Mouse (Mus musculus): ENCODE data around the gene Rps11.
"Not testable (repeated sequence)": the region's sequence is repeated elsewhere in the genome, so short reads cannot be mapped to it uniquely, and the experiment has no call there.

Rps11 gene

DNA sequence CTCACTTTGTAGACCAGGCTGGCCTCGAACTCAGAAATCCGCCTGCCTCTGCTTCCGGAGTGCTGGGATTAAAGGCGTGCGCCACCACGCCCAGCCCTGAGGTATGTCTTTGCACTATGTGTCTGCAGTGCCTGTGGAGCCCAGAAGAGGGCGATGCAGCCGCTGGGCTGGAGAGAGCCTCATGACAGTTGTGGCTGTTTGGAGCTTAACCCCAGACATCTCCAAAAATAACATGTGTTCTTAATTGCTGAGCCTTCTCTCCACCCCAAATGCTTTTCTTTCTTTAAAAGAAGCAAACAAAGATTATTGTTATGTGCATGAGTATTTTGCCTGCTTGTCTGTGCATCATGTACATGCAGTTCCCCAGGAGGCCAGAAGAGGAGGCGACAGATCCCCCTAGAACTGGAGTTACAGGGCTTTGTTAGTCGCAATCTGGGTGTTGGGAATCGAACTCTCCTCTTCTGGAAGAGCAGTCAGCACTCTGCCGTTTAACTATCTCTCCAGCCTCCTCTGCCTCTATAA lies 30.8 kb upstream of the Rps11 start:
- ATAC-seq (ENCODE audit: insufficient number of reproducible peaks, low FRiP score, low TSS enrichment): no peak

DNA sequence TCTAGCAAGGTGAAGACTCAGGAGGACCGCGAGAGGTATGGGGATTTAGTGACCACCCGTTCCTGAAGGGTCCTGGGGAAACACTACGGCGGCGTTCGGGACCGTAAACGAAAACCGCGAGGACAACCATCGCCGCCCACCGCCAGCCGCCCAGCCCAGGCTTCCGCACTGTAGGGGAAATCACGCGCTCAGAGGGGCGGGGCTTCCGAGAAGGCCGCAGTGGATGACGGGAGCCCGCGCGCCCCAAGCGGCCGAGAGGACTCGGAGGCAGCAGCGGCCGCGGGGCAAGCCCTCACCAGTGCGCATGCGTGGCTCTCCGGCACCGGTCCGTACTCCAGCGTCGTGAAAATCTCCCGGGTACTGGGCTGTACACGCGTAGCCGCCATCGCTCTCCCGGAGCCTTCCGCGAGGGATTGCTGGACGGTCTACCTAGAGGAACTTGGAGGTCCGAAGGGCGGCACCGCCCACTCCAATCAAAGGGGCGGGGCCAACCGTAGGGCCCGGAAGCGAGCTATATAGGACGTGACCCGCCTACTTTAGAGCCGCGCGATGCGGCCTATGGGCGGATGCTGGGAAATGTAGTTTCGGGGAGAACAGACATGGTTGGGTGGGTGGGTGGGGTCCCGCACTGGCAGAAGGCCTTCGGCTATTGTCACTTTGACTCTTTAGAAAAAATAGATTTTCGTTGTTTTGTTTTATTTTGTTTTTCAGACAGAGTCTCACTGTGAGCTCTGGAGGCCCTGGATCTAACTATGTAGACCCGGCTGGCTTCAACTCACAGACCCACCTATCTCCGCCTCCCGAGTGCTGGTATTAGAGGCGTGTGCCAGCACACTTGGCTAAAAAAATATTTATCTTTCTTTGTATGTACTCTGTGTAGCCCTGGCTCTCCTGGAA lies 30.1 kb upstream of the Rps11 start, which contains the start of the genes Pih1d1 and Aldh16a1:
Gene Pih1d1 (plus strand): TSS at position 208 of the 897 bp plus-strand sequence.
Gene Aldh16a1 (minus strand): TSS at position 489 of the 897 bp plus-strand sequence.
- ATAC-seq (ENCODE audit: insufficient number of reproducible peaks, low FRiP score, low TSS enrichment): peak; percentile 84

DNA sequence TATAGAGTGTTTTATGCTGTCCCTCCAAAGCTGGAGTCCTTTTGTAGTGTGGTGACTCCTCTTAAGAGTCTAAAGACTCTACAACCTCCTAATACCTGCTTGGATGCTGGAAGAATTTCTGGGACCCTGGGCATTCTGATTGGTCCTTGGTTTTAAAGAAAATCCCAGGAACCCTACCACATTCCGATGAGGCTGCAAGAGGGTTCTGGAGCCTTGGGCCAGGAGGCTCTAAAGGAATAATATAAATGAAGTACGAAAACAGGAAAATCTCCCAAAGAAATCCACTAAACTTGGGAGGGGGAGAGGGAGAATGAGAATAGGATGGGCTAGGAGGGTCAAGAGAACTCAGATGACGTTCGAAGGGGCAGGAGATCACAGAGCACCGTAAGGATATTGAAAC lies 29.3 kb upstream of the Rps11 start:
- ATAC-seq (ENCODE audit: insufficient number of reproducible peaks, low FRiP score, low TSS enrichment): no peak

DNA sequence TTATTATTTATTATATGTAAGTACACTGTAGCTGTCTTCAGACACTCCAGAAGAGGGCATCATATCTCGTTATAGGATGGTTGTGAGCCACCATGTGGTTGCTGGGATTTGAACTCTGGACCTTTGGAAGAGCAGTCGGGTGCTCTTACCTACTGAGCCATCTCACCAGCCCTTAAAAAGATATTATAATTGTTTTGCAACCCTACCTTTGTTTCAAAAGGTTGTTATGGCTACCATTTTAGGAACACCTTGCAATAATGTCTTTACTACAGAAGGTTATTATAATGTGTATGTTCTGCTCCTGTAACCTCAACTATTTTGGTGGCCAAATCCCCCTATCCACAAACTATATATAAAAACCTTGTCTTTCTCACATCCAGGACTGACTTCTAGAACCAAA lies 28.8 kb upstream of the Rps11 start:
- not testable (repeated sequence) for ATAC-seq (ENCODE audit: insufficient number of reproducible peaks, low FRiP score, low TSS enrichment)

DNA sequence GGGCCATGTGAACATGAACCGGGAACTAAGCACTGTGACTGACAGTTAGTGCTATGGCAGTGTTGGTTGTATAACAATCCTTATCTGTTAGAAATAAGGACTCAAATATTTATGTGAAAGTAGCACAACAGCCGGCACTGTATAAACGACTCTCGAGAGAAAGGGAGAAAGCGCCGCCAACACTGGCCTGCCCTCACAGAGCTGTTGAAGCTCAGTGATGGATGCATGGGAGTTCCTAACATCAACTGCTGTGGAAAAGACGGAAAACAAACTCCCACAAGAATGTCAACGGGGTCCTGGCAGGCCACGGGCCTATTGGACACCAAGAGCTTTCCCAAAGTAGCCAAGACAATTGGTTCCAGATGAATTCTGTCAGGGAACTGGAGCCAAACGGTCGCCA lies 27.1 kb upstream of the Rps11 start:
- no peak for ATAC-seq (ENCODE audit: insufficient number of reproducible peaks, low FRiP score, low TSS enrichment)

DNA sequence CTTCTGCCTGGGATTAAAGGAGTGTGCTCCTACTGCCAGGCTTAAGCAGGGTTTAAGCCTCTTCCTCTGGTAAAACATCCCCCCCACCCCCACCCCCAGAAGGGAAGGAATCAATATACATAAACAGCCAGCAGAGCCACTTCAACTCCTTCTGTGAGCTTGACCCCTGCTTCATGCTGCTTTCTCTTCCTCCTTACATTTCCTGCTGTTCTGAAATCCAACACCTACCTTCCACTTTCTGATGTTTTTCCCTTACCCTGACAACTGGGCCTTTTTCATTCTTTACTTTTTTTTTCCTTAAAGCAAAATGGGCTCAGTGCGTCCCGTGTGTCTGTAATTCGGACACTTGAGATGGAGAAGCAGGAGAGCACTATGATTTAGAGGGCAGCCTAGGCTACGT lies 26.1 kb upstream of the Rps11 start:
- no peak for ATAC-seq (ENCODE audit: insufficient number of reproducible peaks, low FRiP score, low TSS enrichment)

DNA sequence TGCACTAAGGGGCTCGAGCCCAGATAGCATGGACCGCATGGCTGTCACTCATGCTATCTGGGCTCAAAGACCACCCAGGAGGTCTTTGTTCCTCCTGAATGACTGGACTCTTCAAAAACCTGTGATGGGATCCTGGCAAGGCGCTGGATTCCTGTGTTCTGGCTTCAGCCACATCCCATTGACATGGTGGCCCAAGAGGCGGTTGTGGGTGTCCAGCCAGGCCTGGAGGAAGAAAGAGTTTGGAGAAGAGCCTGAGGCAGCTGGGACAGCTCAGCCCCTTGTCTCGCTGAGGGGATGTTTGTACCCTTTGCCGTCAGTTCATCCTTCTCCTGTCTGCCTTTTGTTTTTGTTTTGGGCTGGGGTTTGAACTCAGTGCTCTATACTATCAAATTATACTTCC lies 25.3 kb upstream of the Rps11 start:
- no peak for ATAC-seq (ENCODE audit: insufficient number of reproducible peaks, low FRiP score, low TSS enrichment)

DNA sequence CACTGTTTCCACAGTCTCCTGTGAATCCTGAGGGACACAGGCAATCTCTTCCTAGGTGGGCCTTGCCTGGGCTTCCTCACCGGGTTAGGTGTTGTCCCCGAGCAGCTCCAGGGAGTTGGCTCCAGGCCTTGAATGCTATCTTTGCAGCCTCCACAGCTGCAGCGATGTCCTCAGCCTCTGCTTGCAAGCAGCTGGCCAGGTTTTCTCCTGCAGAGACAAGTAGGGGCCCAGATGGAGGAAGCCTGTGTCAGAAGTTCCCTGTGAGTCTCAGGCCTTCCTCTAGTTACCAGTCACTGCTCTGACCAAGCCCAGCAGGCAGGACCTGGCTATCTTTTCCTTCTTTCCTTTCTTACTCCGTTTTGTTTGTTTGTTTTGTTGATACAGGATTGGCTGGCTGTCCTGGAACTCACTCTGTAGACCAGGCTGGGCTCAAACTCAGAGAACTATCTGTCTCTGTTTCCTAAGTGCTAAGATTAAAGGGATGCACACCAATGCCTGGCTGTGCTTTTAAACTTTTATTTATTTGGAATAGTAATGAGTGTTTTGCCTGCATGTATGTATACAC lies 24.4 kb upstream of the Rps11 start:
- ATAC-seq (ENCODE audit: insufficient number of reproducible peaks, low FRiP score, low TSS enrichment): no peak

DNA sequence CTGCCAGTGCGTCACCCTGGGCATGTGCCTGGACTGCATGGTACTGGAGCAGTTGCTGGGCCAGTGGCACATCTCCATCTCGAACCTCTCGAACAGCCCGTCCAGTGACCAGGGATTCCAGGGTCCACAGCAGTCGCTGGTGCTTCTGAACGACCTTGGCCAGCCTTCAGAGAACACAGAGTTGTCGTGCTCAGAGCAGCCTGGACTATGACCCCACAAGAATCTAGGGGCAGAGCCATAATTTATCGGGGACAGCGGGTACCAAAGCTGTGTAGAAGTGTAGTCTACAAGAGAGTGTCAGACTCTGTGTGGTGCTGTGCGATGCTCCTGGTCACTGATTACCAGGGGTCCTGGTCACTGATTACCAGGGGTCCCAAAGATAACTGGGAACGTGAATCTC lies 23.7 kb upstream of the Rps11 start:
- ATAC-seq (ENCODE audit: insufficient number of reproducible peaks, low FRiP score, low TSS enrichment): no peak

DNA sequence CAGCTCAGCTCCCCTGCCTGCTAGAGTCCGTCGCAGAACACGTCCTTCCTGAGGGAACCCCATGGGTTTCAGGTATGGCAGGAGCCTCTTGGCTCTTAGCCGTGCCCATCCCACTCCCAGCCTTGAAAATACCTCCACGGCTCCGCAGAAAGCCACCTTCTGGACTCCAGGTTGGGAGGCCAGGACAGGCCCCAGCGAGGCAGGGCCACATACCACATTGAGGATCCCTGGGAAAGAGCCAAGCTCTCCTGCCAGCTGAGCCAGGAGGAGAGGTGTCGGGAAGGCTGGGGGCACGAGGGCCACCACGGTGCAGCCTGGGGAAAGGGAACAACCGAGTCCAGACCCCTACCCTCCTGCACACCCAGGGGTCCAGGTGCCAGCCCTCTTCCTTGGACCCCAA lies 23.0 kb upstream of the Rps11 start:
- ATAC-seq (ENCODE audit: insufficient number of reproducible peaks, low FRiP score, low TSS enrichment): no peak

DNA sequence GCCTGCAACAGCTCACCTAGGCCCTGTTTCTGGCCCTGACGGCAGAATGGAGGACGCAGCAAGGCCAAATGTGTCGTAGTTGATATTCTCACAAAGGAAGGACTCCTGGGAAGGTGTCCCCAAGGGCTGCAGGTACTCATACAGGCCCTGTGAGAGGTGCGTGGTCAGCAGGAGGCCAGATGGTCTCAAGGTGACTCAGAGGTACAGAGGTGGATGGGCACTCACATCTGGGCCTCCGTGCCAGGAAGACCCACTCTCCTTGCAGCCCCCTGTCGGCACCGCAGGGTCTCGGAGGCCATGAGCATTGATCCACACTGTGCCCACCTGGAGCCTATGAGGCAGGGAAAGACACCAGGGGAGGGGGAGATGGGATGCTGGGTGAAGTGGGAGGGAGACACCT lies 21.2 kb upstream of the Rps11 start:
- no peak for ATAC-seq (ENCODE audit: insufficient number of reproducible peaks, low FRiP score, low TSS enrichment)

DNA sequence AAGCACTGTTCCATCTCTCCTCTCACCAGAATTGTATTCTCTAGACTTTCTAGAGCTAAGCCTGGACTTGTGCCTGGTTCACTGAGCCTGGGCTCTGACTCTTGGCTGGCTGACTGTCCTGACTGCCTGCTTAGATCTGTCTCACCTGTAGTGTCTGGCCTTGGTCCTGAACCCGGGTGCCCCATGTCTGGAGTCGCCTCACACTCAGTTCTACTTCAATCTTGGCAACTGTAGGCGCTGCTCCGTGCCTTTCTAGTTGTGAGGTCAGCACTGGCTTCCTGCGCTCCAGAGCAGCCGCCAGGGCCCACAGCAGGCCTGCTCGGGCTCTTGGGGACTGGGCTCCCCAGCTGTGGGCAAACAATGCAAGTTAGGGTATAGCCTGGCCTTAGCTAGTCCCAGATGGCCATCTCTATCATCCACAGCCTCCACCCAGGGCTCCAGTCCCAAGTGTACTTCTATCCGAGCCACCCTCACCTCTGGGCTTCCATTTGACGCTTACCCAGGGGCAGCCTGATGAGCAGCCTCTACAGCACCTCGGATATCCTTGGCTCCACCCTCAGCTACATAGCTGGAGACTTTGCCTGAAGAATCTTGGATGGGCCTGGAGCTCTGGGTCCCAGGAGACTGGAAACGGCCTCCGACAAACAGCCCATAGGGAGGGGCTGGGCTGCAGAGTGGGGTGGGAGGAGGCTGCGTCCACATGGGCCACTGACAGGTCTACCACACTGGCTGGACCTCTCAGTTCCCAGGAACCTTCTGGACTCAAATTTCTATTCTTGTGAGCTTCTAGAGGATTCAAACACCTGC lies 20.3 kb upstream of the Rps11 start:
- no peak for ATAC-seq (ENCODE audit: insufficient number of reproducible peaks, low FRiP score, low TSS enrichment)

DNA sequence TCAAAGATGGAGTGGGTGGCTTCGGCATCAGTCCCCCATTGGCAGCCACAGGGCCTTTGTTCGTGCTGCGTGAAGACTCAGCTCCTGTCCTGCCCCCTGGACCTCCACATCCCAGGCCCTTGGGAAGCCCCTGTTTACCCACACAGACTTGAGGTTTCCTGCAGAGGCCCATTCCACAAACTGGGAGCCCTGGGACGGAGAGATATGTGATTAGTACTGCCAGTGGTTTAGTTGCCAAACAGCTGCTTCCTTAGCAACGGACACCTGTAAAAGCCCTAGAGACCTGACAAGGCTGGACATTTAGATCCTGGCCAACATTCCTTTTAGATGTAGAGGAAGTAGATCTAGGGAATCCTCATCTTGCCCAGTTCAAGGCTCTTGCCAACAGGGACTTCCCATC lies 17.7 kb upstream of the Rps11 start:
- no peak for ATAC-seq (ENCODE audit: insufficient number of reproducible peaks, low FRiP score, low TSS enrichment)

DNA sequence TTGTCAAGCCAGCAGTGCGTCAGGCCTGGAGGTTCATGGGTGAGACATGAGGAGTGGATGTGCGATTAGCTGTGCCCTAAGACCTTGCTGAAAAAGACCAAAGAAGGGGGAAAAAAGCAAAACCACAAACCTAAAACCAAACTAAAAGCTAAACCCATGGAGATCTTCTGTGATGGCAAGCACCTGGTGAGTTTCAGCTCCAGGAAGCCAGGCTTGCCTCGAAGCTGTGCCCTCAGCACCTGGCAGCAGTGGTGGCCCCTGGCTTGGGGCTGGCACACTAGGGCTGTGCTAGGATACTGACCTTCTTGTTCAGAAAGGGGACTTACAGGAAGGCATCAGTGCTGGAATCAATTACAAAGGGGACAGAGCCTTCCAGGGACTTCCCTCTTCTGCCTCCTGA lies 17.1 kb upstream of the Rps11 start:
- no peak for ATAC-seq (ENCODE audit: insufficient number of reproducible peaks, low FRiP score, low TSS enrichment)

DNA sequence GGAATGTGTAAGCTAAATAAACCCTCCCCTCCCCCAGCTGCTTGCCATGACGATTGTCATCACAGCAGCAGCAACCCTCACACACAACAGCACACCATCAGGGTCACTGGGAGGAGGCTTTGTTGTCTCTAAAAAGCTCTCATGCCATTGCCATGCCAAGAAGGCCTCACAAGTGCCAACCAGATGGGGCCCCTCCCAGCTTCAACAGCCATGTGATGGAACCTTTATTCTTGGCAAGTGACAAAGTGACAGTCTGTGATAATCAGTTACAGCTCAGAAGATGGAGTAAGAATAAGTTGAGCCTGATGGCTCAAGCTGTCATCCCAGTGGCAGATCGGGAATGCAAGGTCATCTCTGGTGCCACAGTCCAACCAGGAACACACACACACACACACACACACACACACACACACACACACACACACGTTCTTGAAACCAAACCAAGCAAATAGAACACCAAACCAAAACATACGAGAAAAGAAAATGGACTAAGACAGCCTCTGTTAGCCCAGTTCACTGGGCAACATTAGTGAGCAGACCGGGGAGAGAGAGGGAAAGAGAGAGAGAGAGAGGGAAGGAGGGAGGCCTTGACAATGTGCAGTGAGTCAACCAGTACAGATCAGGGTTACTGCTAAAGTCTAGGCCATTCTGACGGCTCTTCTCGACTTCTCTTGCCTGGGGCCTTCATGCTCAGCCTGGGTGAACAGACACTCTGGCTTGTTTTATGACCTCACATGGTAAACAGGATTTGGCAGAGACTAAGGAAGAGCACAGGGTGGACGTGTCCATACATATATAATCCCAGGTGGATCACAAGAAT lies 15.9 kb upstream of the Rps11 start:
- ATAC-seq (ENCODE audit: insufficient number of reproducible peaks, low FRiP score, low TSS enrichment): no peak

DNA sequence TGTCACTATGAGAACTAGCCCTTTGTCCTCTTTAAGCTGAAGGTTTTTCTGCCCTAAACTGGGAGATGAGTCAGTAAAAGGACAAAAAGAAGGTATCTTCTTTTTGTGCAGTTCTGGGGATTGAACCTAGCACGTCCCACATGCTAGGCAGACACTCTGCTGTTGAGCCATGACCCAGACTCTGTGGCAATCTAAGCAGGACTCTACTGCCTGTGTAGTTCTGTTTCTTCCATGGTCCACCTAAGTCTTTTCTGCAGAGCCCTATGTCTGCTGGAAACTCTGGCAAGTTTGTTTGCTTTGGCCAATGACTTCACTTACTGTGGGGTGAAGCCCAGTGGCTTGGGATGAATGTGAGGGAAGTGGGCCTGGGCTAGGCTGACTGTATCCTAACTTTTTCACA lies 14.2 kb upstream of the Rps11 start:
- no peak for ATAC-seq (ENCODE audit: insufficient number of reproducible peaks, low FRiP score, low TSS enrichment)

DNA sequence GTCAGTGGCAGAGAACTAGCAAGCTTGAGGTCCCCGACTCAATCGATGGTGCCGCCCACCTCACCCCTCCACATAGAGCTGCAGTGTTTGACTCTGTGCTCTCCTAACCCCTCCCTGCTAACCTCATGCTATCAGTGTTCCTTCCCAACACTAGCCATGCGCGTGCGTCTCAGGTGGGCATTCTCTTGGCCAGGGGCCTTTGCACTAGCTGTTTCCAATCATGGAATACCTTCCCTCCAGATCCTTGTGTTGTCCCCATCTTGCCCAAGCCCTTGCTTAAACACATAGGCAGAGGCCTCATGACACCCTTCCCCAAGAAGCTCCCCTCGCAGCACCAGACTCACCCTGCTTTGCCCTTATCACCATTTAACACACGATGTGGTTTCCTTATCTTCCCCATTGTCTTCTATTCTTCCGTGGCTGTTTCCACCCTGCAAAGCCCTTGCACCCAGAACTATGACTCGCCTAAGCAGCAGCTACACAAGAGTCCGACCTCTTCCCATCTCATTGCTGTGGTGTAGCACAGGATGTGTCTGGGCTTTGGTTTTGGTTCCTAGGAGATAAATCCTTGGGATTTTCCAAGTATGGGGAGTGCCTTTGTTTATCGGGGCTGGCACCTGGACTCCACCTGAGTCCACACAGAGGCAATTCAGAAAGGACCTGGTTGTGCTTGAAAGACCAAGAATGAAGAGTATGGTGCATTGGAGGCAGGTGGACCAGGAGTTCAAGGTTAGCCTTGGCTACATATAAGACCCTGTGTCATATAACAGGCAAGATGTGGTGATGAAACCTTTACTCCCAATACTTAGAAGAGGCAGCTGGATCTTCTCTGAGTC lies 13.2 kb upstream of the Rps11 start:
- ATAC-seq (ENCODE audit: insufficient number of reproducible peaks, low FRiP score, low TSS enrichment): no peak

DNA sequence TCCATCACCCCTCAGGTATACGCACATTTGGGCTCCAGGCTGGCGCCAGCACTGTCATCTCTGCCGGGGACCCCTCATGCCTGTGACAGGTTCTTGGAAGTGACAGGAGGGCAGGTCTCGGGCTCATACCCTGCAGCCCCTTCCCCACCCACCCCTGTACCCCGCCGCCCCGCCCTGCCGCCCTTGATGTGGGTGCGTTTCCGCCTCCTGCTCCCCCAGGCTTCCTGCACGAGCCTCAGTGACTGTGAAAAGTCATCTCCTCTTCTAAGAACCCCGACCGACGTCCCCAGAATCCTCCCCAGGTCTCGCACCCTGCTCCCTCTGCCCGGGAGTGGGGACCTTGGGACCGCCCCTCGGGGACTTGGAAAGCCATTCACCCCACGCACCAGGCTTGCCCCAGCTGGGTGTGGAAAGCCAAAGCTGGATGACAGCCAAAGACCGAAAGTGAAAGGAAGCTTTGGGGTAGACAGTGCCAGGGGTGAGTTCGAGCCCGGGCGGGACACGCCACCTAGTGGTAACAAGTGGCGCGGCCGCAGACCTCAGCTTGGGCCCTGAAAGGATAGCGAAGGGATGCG lies 11.8 kb upstream of the Rps11 start, which contains the start of the genes Gm45713 and Flt3l:
Gene Gm45713 (minus strand): TSS at position 239 of the 575 bp plus-strand sequence.
Gene Flt3l (minus strand): TSS at position 440 of the 575 bp plus-strand sequence.
- ATAC-seq (ENCODE audit: insufficient number of reproducible peaks, low FRiP score, low TSS enrichment): peak; percentile 72; the same call in 1 of the 2 replicates

DNA sequence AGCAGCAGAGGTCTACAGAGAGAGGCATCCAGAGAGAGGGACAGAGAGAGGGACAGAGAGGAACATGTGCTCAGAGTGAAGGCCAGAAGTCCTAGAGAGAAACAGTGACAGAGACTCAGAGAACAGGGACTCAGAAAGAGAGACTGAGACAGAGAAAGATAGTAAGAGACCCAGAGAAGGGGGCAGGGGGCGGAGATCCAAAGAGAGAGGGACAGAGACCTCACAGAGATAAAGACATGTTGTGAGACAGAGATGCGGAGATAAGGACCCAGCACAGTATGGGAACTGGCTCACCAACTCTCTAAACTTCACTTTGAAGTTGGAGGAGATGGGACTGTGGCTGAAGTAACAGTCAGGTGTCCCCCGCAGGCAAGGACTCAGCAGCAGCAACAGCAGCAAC lies 11.1 kb upstream of the Rps11 start:
- no peak for ATAC-seq (ENCODE audit: insufficient number of reproducible peaks, low FRiP score, low TSS enrichment)
